Mouse (Mus musculus) hematopoietic stem cell, adult 5-6 weeks (primary cell): ENCODE data around the gene Rundc3a. TPM values are rescaled to one million over a fixed set of nuclear protein-coding genes. Genes with fewer than 3 reads are reported as not detected.

Experiments
- ATAC-seq, 2 experiments: fragments of 125-278 bp in 1 of 2; replicated peaks in 1 of 2; 2 replicates each; pipeline ENCODE4 v1.8.0; 2016 to 2017; ENCODE audit warnings: inconsistent platforms in 2 of 2, mild to moderate bottlenecking in 2 of 2, moderate number of reproducible peaks in 2 of 2, low read depth in 1 of 2, moderate TSS enrichment in 1 of 2; ENCODE audit not compliant: low FRiP score in 2 of 2, poor library complexity in 2 of 2, severe bottlenecking in 2 of 2, insufficient read depth in 1 of 2, low TSS enrichment in 1 of 2
- total RNA-seq: library from RNA; stranded (forward); fragments of 172-1452, 232-1000 nt; gene quantifications from 2 replicates; pipeline ENCODE4 v1.2.3, GENCODE M21; 2017

The Rundc3a gene
- total RNA-seq, 1 experiment from 2014 or later = 1.5 TPM

DNA sequence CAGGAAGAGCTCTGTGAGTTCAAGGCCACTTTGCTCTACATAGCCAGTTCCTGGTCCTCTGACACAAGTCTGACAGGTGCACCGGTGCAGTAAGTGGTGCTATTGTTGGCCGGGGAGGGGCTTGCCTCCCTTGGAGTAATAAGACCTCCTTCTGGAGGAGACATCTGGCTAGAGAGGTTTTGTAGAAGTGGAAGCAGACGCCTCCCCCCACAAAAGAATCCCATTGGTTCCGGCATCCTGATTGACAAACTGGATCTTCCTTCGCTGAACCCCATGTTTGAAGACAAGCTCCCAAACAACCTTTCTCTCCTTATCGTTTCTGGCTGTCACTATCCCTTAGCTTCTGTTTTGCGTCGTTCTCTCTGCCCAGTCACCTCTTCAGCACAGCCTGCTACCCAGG is 55.1 kb downstream of the Rundc3a start:
- ATAC-seq = no peak

DNA sequence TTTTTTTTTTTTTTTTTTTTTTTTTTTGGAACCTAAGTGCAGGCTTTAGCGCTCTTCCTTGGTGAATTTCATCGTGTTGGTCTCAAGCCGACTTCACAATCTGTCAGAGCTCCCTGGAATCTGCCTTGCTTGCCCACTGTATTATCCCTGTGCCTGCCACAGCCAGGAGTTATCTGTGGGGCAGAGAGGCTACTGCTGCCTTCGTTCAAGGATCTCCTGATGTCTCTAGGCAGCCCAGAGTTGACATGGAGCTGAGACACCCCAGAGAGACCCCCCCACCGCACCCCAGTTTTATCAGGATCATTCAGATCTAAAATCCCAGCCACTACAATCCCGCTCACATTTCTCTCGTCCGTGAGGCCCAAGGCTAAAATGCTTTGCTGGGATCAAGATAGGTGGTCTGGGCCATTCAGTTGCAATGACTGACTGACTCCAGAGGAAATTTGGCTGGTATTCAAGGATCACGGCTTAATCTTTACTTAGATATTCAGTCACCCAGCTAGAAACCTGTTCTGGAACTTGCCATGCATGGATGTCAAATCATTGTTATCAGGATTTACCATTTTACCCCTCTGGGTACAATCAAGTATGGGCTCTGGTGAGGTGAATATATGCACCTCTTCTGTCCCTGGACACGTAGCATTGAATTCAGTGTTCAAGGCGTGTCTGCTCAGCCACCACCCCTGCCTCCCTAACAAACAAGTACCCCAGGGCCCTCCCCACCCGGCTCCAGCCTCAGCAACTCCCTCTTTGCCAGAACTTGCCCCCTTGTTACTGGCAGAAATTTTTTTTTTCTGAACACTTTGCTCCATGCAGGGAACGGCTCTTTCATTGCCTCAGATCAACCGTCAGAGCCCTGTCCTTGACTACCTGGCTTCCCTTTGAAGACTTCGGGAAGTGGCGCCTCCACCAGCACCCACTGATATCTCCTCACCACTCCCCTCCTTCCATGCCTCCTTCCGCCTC is 56.1 kb downstream of the Rundc3a start:
- no peak for ATAC-seq

Other genes starting within 250 kb of the Rundc3a start
- gene Nags, start 247.9 kb upstream of the Rundc3a start, total RNA-seq = 0.31 and 0.65 TPM in 2 replicates
- 13.6 and 14.8 TPM in 2 replicates for gene Tmem101, start 237.0 kb upstream of the Rundc3a start, total RNA-seq
- gene Lsm12, start 208.1 kb upstream of the Rundc3a start, total RNA-seq = 50.5 and 74.3 TPM in 2 replicates
- gene G6pc3, start 203.8 kb upstream of the Rundc3a start, total RNA-seq = 27.8 and 42.7 TPM in 2 replicates
- gene Hdac5, start 163.2 kb upstream of the Rundc3a start, total RNA-seq = 13.2 and 25.3 TPM in 2 replicates
- gene BC030867, start 144.5 kb upstream of the Rundc3a start, total RNA-seq = 3.6 and 4.9 TPM in 2 replicates
- 1.3 TPM in 1 of 2 replicates, not detected in the other for gene Asb16, start 124.7 kb upstream of the Rundc3a start, total RNA-seq
- 23.1 and 32.1 TPM in 2 replicates for gene Tmub2, start 108.5 kb upstream of the Rundc3a start, total RNA-seq
- gene Atxn7l3, start 96.8 kb upstream of the Rundc3a start, total RNA-seq = 24.4 and 26.5 TPM in 2 replicates
- gene Ubtf, start 73.7 kb upstream of the Rundc3a start, total RNA-seq = 166 and 196 TPM in 2 replicates
- gene Slc4a1, start 27.2 kb upstream of the Rundc3a start, total RNA-seq = 3.7 and 9.8 TPM in 2 replicates
- 24.3 and 28.5 TPM in 2 replicates for gene Slc25a39, start 14.5 kb downstream of the Rundc3a start, total RNA-seq
- gene Grn, start 36.9 kb downstream of the Rundc3a start, total RNA-seq = 28.1 and 35.6 TPM in 2 replicates
- gene Fam171a2, start 54.3 kb downstream of the Rundc3a start, total RNA-seq = 8.1 and 13.5 TPM in 2 replicates
- 39.8 and 44.3 TPM in 2 replicates for gene Itga2b, start 76.7 kb downstream of the Rundc3a start, total RNA-seq
- gene Gpatch8, start 163.0 kb downstream of the Rundc3a start, total RNA-seq = 30.8 and 38.6 TPM in 2 replicates
- not detected in 2 replicates for gene Gm11627, start 186.1 kb downstream of the Rundc3a start, total RNA-seq
- gene Fzd2, start 211.0 kb downstream of the Rundc3a start, total RNA-seq = 0.19 TPM in 1 of 2 replicates, not detected in the other